Mouse (Mus musculus): ENCODE measurements around the gene Fam187a.

Fam187a gene

GRCm38 (mm10) chr11:102884616-102885219 lies at the start of gene Fam187a:
Gene Fam187a (plus strand): TSS chr11:102885169.
- DNase-seq: no peak

DNA sequence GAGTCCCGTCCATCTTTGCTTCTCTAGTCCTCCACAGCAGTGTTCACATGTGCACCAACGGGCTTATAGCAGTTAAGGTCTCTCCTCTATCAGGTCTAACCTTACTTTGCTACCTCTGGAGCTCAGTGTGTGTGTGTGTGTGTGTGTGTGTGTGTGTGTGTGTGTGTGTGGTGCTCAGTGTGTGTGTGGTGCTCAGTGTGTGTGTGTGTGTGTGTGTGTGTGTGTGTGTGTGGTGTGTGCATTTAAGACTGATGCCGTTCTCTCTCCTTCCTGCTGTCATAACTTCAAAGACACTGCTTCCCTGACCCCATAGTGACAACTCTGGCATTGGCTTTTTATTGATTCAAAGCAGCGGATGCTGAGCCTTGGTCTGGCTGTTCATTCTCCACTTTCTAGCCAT lies 49.4 kb upstream of the Fam187a start, which contains the start of gene Higd1b:
Higd1b (plus strand) TSS at position 301 of the 400 bp plus-strand sequence.
- no peak for DNase-seq

GRCm38 (mm10) chr11:102836146-102836545 lies 48.8 kb upstream of the Fam187a start:
- no peak for DNase-seq

- no peak for DNase-seq
Observed at GRCm38 (mm10) chr11:102837385-102837784, 47.6 kb upstream of the Fam187a start.

- no peak for DNase-seq
Observed at GRCm38 (mm10) chr11:102838126-102838525, 46.8 kb upstream of the Fam187a start.

DNA sequence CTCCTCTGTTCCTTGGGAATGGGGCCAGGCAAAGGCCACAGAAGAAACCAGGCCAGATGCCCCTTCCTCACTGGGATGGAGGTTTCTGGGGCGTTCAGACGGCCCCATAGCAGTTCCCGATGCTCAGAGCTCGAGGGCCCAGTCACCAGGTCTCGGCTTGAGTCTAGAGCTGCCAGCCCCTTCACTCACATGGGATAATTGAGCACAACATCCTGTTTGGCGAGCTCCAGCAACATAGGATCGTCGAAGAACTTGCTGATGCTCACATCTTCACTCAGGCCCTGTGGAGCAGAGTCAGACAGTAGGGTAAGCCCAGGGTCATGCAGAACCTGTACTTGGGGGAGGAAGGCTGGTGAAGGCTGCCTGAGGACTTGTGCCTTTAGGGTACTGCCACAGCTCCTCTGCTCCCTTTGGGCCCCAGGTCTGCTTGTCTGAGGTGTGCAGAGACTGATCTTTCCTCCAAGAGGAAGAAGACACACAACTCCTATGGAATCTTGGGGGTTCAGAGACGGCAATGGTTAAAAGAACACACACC lies 46.3 kb upstream of the Fam187a start:
- DNase-seq: no peak

- DNase-seq: no peak
Observed at GRCm38 (mm10) chr11:102845926-102846325, 39.0 kb upstream of the Fam187a start.

GRCm38 (mm10) chr11:102851883-102852282 lies 33.1 kb upstream of the Fam187a start:
- peak; percentile 48 for DNase-seq

DNA sequence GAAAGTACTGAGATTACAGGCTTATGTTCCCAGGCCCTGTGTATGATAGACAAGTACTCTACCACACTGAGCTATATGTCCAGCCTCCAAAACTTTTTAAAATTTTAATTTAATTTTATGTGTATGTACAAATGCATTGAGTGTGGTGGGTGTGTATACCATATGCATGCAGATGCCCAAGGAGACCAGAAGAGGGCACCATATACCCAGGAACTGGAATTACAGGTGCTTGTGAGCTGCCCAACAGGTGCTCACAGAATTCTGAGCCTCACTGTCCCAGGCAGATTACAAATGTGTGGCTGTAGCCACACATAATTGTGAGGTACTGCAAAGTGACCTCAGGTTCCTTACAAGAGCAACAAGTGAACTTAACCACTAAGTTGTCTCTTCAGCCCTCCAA lies 31.2 kb upstream of the Fam187a start:
- no peak for DNase-seq

- no peak for DNase-seq
Observed at GRCm38 (mm10) chr11:102855941-102856340, 29.0 kb upstream of the Fam187a start.

DNA sequence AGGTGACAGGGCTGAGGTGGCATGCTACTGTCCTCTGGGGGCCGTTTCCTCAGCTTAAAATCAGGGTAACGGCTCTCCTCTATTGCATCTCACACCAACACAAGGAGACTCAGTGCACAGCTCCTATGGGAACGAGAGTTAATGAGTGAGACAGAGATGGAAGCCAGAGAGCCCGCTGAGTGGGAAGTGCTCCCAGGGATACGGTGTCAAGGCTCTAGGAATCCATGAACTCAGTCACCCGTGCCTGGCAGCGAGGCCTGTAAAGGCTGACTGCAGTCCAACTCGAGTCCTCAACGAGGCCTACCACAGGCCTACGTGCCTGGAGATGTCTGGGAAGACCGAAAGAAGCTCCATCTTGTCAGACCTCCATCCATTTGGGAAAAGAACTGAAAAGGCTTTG lies 26.0 kb upstream of the Fam187a start:
- no peak for DNase-seq

- DNase-seq: no peak
Observed at GRCm38 (mm10) chr11:102859933-102860332, 25.0 kb upstream of the Fam187a start.

DNA sequence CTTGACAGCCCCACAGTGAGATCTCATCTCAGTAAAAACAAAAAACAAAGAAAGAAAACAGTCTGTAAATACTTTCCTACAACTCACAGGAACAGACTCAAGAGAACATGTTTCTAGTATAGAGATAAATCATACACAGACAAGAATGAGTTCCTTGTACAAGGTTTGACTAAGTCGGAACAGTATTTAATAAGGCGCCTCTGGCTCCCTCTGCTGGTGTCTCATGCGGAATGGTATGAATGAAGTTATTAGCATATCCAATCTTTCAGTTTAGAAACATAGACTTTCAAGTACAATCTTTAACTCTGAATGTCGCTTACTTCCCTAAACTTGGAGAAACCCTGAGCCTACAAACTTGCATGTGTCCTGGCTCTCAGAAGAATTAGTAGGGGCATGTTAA lies 20.7 kb upstream of the Fam187a start:
- no peak for DNase-seq

GRCm38 (mm10) chr11:102874801-102875334 lies 10.1 kb upstream of the Fam187a start:
- peak; percentile 80 for DNase-seq

- no peak for DNase-seq
Observed at GRCm38 (mm10) chr11:102879558-102879957, 5.4 kb upstream of the Fam187a start.

GRCm38 (mm10) chr11:102880585-102881313 lies 4.2 kb upstream of the Fam187a start, which contains the start of the genes Eftud2 and Ccdc103:
Gene Eftud2 (minus strand): TSS chr11:102880985.
Gene Ccdc103 (plus strand): TSS chr11:102881204.
- peak; percentile 91 for DNase-seq

GRCm38 (mm10) chr11:102881314-102882198 lies 3.4 kb upstream of the Fam187a start:
- no peak for DNase-seq

- DNase-seq: no peak
Observed at GRCm38 (mm10) chr11:102887433-102887832, 2.5 kb downstream of the Fam187a start.

- DNase-seq: no peak
Observed at GRCm38 (mm10) chr11:102888135-102888534, 3.2 kb downstream of the Fam187a start.

- no peak for DNase-seq
Observed at GRCm38 (mm10) chr11:102890096-102890495, 5.1 kb downstream of the Fam187a start.

DNA sequence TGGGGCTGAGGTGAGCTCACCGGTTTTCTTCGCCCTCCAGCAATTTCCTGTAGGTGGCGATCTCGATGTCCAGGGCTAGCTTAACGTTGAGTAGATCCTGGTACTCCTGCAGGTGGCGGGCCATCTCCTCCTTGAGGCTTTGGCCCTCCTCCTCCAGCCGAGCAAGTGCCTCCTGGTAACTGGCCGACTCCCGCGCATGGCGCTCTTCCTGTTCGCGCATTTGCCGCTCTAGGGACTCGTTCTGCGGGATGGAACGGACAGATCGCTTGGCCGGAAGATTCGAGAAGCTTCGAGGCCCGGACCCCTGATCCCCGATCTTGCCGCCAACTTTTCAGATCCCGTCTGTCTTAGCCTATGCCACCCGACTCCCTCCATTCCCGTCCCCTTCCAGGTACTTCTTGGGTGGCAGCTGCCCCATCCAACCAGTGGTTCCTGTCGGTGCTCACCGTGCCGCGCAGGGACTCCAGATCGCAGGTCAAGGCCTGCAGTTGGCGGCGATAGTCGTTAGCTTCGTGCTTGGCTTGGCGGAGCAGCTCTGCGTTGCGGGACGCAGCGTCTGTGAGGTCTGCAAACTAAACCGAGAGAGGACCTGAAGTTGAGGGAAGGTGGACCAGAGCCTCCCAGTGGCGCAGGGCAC lies 8.2 kb downstream of the Fam187a start:
- DNase-seq: peak; percentile 74

DNA sequence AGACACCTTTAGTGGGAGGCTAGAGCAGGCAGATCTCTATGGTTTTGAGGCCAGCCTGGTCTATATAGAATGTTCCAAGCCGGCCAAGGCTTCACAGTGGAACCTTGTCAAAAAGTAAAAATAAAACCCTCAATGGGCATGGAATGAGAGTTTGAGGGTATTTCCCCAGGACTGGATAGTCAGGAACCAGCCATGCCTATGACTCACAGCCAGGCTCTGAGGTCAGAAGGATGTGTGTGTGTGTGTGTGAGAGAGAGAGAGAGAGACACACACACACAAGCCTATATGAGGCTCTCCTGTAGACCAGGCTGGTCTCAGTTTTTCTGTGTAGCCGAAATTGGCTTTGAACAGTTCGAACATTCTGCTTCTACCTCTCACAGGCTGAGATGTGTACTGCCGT lies 9.7 kb downstream of the Fam187a start:
- DNase-seq: no peak

Measured in cerebellum, adult 11-12 months (tissue).